Mouse (Mus musculus) thymus, adult 2 months (tissue): ENCODE measurements around the gene Olfr308.
"Not testable (repeated sequence)": the region's sequence is repeated elsewhere in the genome, so short reads cannot be mapped to it uniquely, and the experiment has no call there.

Experiments
- CTCF ChIP-seq: fragments of 200-500 bp; IDR thresholded peaks from 2 replicates; pipeline ENCODE4 v1.5.1; 2012; ENCODE audit warnings: mild to moderate bottlenecking, control low read depth, low read length, moderate library complexity, borderline replicate concordance; ENCODE audit not compliant: control insufficient read depth, poor library complexity, insufficient read depth; ENCODE audit errors: extremely low read depth
- POLR2A ChIP-seq: fragments of 200-500 bp; IDR thresholded peaks from 2 replicates; pipeline ENCODE4 v1.6.1; 2012; ENCODE audit warnings: mild to moderate bottlenecking, low read length, control low read depth, moderate library complexity; ENCODE audit not compliant: control insufficient read depth, poor library complexity, insufficient read depth; ENCODE audit errors: extremely low read depth

GRCm38 (mm10) chr7:86346296-86346695 lies 20.9 kb upstream of the Olfr308 start:
- TF ChIP-seq POLR2A, CTCF: not testable (repeated sequence)
